Mouse (Mus musculus) kidney, postnatal 0 days (tissue): ENCODE measurements at regions not wholly inside any gene's neighbourhood (a gene's known extent, or its start where the extent isn't known, plus 50 kb on each side); places are given as distances from the start of the nearest gene placed in this dataset.
"Not testable (repeated sequence)": the region's sequence is repeated elsewhere in the genome, so short reads cannot be mapped to it uniquely, and the experiment has no call there.

Experiments
- ATAC-seq: fragments of 200-750 bp; cut with Nextera tagmentation; replicated peaks from 2 replicates; pipeline ENCODE4 v1.8.0; 2017; ENCODE audit warnings: low read depth, moderate number of reproducible peaks, moderate TSS enrichment, moderate library complexity; ENCODE audit not compliant: low FRiP score
- DNase-seq: peaks from one replicate; pipeline ENCODE4 v3.0.0-alpha.2; 2016; ENCODE audit warnings: low spot score
- H3K27ac ChIP-seq: fragments of 300-500 bp; sonication (generic); 2 replicates; pipeline ENCODE4 v1.5.1; 2014; ENCODE audit warnings: mild to moderate bottlenecking
- H3K27me3 ChIP-seq: fragments of 300-500 bp; sonication (generic); 2 replicates; pipeline ENCODE4 v1.6.1; 2014; ENCODE audit warnings: low read length, mixed read lengths; ENCODE audit not compliant: insufficient read depth
- H3K36me3 ChIP-seq: fragments of 300-500 bp; sonication (generic); 2 replicates; pipeline ENCODE4 v1.6.1; 2014; ENCODE audit warnings: low read length, mixed read lengths; ENCODE audit not compliant: insufficient read depth
- H3K4me1 ChIP-seq: fragments of 300-500 bp; sonication (generic); replicated peaks from 2 replicates; pipeline ENCODE4 v1.6.1; 2014; ENCODE audit warnings: antibody characterized with exemption, low read length, mixed read lengths; ENCODE audit not compliant: insufficient read depth
- H3K4me2 ChIP-seq: fragments of 300-500 bp; sonication (generic); 2 replicates; pipeline ENCODE4 v1.6.1; 2014; ENCODE audit warnings: mild to moderate bottlenecking, low read length, moderate library complexity, mixed read lengths
- H3K4me3 ChIP-seq: fragments of 300-500 bp; sonication (generic); replicated peaks from 2 replicates; pipeline ENCODE4 v1.5.1; 2014; ENCODE audit warnings: low read depth, low read length
- H3K9ac ChIP-seq: fragments of 300-500 bp; sonication (generic); 2 replicates; pipeline ENCODE4 v1.6.1; 2014; ENCODE audit warnings: low read depth, low read length
- H3K9me3 ChIP-seq: fragments of 300-500 bp; sonication (generic); replicated peaks from 2 replicates; pipeline ENCODE4 v1.6.1; 2016; ENCODE audit warnings: low read length, inconsistent platforms, mixed read lengths
- CTCF ChIP-seq: IDR thresholded peaks from 2 replicates; pipeline ENCODE4 v1.5.1; 2016; ENCODE audit warnings: antibody characterized with exemption, low read depth, mild to moderate bottlenecking, moderate library complexity
- WGBS: fragments of 180-500 bp; shearing (Covaris S2); extraction: QIAGEN DNeasy Blood & Tissue Kit; methylation state at CpG from one replicate; pipeline ENCODE4 v1.1.7; 2014; 5-methylcytosine and 5-hydroxymethylcytosine counted together

DNA sequence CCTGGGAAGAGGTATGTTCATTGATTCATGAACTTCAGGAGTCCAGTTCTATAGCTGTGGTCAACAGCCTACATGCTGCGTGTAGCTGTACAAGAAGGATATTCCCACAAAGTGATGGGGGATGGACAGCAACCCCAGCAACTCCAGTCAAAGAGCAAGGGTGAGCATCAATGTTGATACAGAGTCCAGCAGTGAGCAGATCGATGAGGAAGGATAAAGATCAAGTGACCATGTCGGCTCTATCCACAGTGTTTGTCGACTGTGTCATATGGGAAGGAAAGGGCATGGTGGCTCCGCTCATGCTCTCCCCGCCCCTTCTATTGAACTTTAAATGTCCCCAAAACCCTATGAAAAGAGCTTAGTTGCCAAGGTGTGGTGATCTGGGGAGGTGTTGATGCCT lies 196.6 kb downstream of the Fam43a start:
- Histone ChIP-seq H3K9ac (no peak overlapping the region), H3K4me2 (no peak overlapping the region), H3K27ac (no peak overlapping the region), H3K9me3 (no peaks in the 10 kb centered on the region), H3K27me3 (no peaks in the 10 kb centered on the region), H3K4me1 (peaks cover 23% of the 10 kb centered on the region), H3K36me3 (no peaks in the 10 kb centered on the region), H3K4me3 (no peak overlapping the region)
- no peak for TF ChIP-seq CTCF
- ATAC-seq (no peak), DNase-seq (no peak)
- 97% methylated on average over 6 of the region's 6 CpGs for WGBS

- no peaks in the 10 kb centered on the region for H3K9me3 ChIP-seq
- H3K9ac ChIP-seq, result no peak overlapping the region
- no peaks in the 10 kb centered on the region for H3K27me3 ChIP-seq
- no peak overlapping the region for H3K4me2 ChIP-seq
- ATAC-seq, result no peak
- 98% methylated on average over 3 of the region's 3 CpGs for WGBS
- H3K4me1 ChIP-seq, result peaks cover 19% of the 10 kb centered on the region
- no peak for TF ChIP-seq CTCF
- no peaks in the 10 kb centered on the region for H3K36me3 ChIP-seq
- no peak overlapping the region for H3K27ac ChIP-seq
- DNase-seq, result no peak
- no peak overlapping the region for H3K4me3 ChIP-seq
These were observed 197.5 kb downstream of the Fam43a start for GRCm38 (mm10) chr16:30797006-30797405.

DNA sequence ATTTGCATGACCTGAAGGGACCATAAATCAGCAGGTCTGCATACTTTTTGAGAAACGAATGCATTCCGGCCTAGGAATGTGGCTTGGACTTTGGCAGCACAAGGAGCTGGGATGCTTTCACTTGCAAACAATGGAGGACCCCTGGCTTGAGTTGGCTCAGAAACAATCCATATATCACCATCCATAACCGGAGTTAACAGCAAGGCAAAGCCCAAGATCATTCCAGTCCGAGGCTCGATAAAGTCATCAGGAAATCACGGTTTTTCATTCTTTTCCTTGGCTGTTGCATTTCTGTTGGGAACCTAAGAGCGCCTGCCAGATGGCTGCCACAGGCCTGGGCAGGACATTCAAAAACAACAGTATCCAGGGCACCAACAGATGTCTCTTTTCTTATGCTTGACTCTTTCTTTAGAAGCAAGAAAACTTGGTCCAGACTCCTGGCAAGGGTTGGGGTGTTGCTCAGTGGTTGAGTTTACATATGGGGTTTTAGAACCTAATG lies 198.5 kb downstream of the Fam43a start:
- H3K9ac ChIP-seq, result no peak overlapping the region
- H3K4me3 ChIP-seq, result no peak overlapping the region
- H3K4me1 ChIP-seq, result peaks cover 18% of the 10 kb centered on the region
- TF ChIP-seq CTCF, result no peak
- no peaks in the 10 kb centered on the region for H3K9me3 ChIP-seq
- H3K4me2 ChIP-seq, result no peak overlapping the region
- H3K36me3 ChIP-seq, result no peaks in the 10 kb centered on the region
- no peak overlapping the region for H3K27ac ChIP-seq
- H3K27me3 ChIP-seq, result no peaks in the 10 kb centered on the region
- ATAC-seq (no peak), DNase-seq (peak; percentile 84)
- WGBS, result 38% methylated on average over 7 of the region's 7 CpGs

GRCm38 (mm10) chr16:30798536-30798935 lies 199.0 kb downstream of the Fam43a start:
- no peak for DNase-seq
- TF ChIP-seq CTCF, result no peak

GRCm38 (mm10) chr16:30799699-30800483 lies 200.4 kb downstream of the Fam43a start:
- DNase-seq, result peak; percentile 69
- peak overlapping the region; percentile 64 for H3K27ac ChIP-seq
- TF ChIP-seq CTCF, result no peak

More at GRCm38 (mm10) chr16:30798536-30798935, 199.0 kb downstream of the Fam43a start:
- 59% methylated on average over 1 of the region's 1 CpGs for WGBS
- H3K36me3 ChIP-seq, result no peaks in the 10 kb centered on the region
- H3K4me1 ChIP-seq, result peaks cover 17% of the 10 kb centered on the region
- no peak overlapping the region for H3K9ac ChIP-seq
- H3K9me3 ChIP-seq, result no peaks in the 10 kb centered on the region
- no peak overlapping the region for H3K4me2 ChIP-seq
- no peak overlapping the region for H3K27ac ChIP-seq
- no peaks in the 10 kb centered on the region for H3K27me3 ChIP-seq
- ATAC-seq, result no peak
- H3K4me3 ChIP-seq, result no peak overlapping the region

DNA sequence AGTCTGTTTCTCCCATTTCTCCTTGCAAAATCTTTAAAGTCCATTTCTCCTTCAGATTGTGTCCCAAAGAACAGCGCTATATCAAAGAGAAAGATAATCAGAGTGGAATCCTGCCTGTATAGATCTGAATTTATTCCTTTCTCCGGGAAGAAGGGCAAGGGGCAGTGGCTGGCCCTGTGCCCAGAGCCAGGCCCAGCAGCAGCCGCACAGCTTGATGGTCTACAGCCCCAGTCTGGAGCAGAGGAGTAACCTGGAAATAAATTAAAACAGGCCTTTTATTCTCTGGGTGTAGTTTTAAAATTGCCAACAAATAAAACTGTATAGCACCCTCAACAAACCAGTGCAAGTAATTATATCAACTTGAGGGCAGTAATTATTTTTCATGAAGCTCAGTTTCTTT lies 204.5 kb downstream of the Fam43a start:
- no peak for TF ChIP-seq CTCF
- Histone ChIP-seq H3K4me3 (no peak overlapping the region), H3K36me3 (no peaks in the 10 kb centered on the region), H3K4me1 (peaks cover 15% of the 10 kb centered on the region), H3K27ac (no peak overlapping the region), H3K9ac (no peak overlapping the region), H3K27me3 (no peaks in the 10 kb centered on the region), H3K9me3 (no peaks in the 10 kb centered on the region), H3K4me2 (no peak overlapping the region)
- no peak for DNase-seq
- WGBS, result 26% methylated on average over 3 of the region's 3 CpGs
- ATAC-seq, result no peak

More at GRCm38 (mm10) chr16:30799699-30800483, 200.4 kb downstream of the Fam43a start:
- WGBS, result 23% methylated on average over 12 of the region's 12 CpGs
- no peak overlapping the region for H3K4me2 ChIP-seq
- no peaks in the 10 kb centered on the region for H3K9me3 ChIP-seq
- peaks cover 17% of the 10 kb centered on the region for H3K4me1 ChIP-seq
- H3K4me3 ChIP-seq, result no peak overlapping the region
- H3K9ac ChIP-seq, result no peak overlapping the region
- H3K36me3 ChIP-seq, result no peaks in the 10 kb centered on the region
- no peaks in the 10 kb centered on the region for H3K27me3 ChIP-seq
- no peak for ATAC-seq

- not testable (repeated sequence) for H3K4me3 ChIP-seq, H3K27me3 ChIP-seq, H3K36me3 ChIP-seq, H3K4me2 ChIP-seq, H3K9ac ChIP-seq, H3K9me3 ChIP-seq, ATAC-seq, H3K27ac ChIP-seq, H3K4me1 ChIP-seq, DNase-seq
- WGBS, result 88% methylated on average over 4 of the region's 4 CpGs
These were observed 206.7 kb downstream of the Fam43a start for GRCm38 (mm10) chr16:30806206-30806605.
